Mouse (Mus musculus) stomach, postnatal 0 days (tissue): ENCODE measurements at regions not wholly inside any gene's neighbourhood (a gene's known extent, or its start where the extent isn't known, plus 50 kb on each side); places are given as distances from the start of the nearest gene placed in this dataset.

ENCODE experiments used
- CTCF ChIP-seq: IDR thresholded peaks from 2 replicates; pipeline ENCODE4 v1.5.1; 2016; ENCODE audit warnings: antibody characterized with exemption, low read depth, mild to moderate bottlenecking, moderate library complexity
- EP300 ChIP-seq: optimal IDR thresholded peaks from 2 replicates; pipeline ENCODE3; 2016; ENCODE audit warnings: antibody characterized with exemption

GRCm38 (mm10) chr14:73878267-73878666 is 217.2 kb downstream of the Gm21750 start:
- TF ChIP-seq CTCF (no peak), EP300 (no peak)
